Mouse (Mus musculus) cerebellum, postnatal 36 days (tissue): ENCODE data around the gene Gm10142.
"Not testable (repeated sequence)": the region's sequence is repeated elsewhere in the genome, so short reads cannot be mapped to it uniquely, and the experiment has no call there.

ENCODE experiments used
- DNase-seq, 2 experiments: peaks; one replicate each; pipeline ENCODE4 v3.0.0; 2021 to 2022; ENCODE audit warnings: mixed read lengths in 2 of 2

Gene Gm10142

DNA sequence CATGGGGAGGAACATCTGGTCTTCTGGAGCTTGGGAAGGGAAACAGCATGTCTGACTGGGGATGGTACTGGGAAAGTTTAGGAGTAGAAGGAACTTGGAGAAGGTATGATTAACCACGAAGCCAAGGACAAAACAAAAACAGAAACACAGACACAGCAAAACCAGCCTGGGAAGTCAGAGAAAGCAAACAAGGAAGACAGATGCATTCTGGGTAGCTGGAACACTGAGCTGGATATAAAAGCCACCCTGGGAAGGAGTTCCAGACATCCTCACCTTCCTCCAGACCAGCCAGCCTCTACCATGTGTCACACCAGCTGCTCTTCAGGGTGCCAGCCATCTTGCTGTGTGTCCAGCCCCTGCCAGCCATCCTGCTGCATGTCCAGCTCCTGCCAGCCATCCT, at the start of gene Gm10142:
Gene Gm10142 (plus strand): TSS at position 301 of the 400 bp plus-strand sequence.
- DNase-seq: no peak

DNA sequence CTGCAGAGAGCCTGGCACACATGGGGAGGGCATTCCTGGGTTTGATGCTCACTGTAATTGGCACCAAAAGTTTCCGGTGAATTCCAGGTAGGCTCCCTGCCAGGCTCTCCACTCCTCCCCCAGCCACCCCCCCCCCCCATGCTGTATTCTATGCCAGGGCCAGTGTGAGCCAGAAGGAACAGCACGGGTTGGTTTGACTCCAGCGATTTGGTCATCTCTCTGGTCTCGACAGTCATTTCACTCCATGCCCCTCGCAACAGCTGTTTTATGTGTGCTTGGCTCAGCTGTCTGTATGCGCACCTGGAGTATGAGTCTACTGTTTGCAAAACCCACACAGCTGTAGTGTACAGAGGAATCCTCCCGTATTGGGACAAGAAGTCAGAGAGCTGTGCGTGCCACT, 49.3 kb upstream of the Gm10142 start:
- DNase-seq: no peak

DNA sequence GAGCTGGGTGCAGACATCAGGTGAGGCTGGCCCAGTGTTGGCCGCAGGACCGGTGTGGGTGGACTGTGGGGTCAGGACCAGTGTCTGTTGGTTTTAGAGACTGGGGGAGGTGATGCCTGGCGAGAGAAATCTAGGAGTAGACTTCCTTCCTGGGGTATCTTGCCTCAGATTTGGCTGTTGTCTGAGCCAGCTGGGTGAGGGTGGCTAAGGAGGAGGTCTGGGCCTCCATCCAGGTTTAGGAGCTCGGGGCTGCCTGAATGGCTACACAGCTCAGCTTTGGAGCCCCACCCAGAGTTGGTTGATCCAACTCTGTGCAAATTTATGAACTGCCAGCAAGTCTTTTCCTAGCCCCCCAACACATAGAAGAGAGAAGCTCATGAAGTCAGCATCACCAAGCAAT, 48.2 kb upstream of the Gm10142 start:
- no peak for DNase-seq

DNA sequence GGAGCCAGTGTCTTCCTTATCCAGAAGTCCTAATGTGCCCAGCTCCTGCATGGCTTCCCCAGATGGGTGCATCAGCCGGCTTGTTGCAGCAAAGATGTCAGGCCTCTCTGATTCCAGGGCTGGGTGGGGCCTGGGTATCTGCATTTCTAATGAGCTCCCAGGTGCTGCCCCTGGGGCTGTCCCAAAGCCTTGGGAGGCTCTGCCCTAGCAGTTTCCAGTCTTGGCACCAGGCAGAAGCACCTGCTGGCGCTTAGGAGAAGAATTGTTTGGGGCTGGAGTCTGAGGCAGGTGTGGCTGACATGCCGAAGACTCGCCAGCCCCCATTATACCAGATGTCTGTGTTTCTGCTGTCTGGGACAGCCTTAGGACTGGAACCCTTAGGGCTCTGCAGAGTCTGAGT, 44.9 kb upstream of the Gm10142 start:
- no peak for DNase-seq

DNA sequence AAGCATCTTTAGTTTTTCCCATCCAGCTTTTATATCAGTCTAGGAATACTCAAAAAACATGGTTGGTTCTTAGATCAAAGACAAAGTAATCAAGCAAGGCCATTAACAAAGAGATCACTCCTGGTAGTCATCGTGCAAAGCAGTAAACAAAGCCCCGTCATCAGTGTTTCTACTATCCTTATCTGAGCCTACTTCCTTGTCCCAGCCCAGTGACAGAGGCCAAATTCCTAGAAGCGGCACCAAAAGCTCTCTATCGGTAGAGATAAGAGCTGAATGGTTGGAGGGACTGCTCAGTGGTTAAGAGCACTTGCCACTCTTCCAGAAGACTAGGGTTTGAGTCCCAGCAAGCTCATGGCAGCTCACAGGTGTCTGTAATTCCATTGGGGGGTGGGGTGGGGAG, 44.1 kb upstream of the Gm10142 start:
- no peak for DNase-seq

DNA sequence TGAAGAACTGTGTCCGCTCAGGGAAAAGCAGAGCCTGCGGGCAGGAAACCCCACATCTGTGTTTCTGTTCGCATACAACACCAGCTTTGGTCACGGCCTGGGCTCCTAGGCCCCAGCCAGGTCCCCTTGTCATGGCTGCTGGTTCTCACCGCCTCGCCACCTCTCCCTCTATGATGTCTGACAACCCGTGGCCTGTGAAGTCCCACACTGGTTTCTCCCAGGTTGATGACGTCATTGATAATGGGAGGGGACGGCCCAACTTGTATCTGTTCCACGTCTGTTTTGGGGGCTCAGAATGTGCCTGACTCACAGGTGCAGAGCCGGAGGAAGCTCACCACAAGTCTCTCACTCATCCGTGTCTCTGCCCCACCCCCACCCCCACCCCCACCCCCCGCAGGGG, 41.8 kb upstream of the Gm10142 start:
- no peak for DNase-seq

DNA sequence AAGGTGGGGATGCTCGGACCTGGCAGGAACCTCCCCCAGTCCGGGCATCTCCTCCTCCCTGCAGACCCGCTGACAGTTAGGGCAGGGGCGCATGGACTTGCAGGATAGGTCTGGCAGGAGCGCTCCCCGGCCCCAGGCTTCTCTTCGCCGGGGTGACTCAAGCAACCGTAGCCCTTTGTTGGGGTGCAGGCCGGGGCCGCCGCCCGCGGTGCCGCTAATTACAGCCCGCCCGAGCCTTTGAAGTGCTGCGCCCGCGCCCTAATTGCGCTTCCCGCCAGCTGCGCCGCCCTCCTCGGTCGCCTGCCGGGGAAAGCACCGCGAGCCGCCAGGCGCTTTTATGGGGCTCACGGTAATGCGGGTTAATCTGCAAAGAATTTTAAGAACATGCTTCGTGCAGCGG, 38.0 kb upstream of the Gm10142 start:
- DNase-seq: no peak

DNA sequence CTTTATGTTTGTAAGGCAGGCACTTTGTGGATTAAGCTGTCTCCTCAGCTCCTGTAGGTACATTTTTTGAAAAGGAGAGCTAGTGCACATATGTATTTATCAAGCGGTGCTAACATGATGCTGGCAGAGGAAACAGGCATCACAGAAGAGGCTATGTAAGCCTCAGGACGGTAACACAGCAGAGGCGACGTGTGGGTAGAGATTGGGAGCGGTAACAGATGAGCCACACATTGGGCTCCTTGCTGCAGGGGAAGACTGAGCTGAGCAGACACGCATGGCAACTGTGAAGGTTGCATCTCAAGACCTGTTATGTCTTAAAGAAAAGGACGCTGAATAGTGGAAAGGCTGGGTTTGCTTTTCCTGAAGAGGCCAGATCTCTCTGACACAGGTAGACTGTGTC, 32.6 kb upstream of the Gm10142 start:
- no peak for DNase-seq

DNA sequence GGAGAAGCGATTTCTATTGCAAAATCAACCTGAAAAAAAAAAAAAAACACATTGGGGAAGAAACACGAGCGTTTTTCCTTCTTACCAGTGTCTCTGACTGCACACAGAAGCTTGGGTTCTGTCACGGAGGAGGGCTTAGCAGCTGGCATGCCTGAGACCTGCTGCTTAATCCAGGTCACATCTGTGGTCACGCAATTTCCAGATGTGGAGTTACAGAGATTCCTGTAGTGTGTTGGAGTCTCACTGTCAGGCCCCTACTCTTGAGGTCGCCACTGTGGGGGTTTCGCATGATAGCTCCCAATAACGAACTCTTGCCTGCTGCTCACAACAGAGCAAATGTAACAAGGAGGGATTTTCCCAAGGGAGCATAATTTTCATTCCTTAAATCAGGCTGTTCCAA, 31.4 kb upstream of the Gm10142 start:
- no peak for DNase-seq

DNA sequence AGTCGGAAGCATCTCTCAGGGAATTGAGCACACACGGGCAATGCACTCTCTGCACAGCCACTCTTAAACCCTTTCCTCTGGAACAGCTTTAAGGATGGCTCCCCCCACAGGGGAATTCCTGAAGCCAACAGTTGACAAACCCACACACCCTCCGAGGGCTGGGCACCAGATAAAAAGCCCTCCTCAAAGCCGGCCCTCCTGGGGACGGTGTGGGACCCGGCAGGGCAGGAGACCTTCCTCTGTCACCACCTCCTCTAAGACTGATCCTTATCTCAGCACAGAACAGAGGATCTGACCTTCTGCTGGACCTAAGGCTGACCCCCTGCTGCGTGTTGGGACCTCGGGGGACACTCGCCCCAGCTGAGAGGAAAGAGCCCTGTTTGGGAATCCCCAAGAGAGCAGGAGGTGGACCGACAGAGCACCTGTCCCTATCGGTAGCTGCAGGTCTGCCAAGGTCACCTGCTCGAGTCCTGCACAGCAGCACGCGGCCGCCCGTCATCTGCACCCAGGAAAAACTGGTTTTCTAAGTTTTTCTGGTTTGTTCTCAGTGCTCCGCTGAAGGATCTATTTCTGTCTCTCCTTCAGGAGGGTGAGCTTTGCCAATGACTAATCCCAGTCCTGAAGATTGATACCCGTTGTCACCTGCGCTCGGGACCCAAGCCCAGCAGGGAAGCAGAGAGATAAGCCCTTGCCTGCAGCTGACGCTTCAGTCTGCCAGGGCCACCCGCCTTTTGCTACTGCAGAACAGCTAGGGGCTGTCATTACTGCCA, 29.5 kb upstream of the Gm10142 start, which contains the start of gene Tspear:
Gene Tspear (plus strand): TSS at position 675 of the 770 bp plus-strand sequence.
- DNase-seq: no peak

DNA sequence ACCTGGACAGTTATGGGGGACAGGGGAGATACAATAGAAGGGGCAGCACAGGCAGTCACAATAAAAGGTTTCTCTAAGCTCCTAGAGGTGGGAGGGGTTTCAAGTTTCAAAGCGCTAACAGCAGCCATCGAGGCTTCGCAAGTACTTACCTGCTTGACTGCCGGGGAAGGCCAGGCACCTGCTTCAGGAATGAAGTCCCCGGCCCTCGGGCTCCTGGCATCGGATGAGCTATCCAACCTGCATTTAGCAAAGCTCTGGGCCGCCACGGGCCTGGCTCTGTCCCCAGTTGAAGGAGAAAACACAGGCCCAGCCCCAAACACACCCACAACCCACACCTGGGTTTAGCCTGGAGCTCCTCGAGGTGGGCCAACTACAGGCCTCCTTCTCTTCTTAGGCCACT, 28.6 kb upstream of the Gm10142 start:
- no peak for DNase-seq

DNA sequence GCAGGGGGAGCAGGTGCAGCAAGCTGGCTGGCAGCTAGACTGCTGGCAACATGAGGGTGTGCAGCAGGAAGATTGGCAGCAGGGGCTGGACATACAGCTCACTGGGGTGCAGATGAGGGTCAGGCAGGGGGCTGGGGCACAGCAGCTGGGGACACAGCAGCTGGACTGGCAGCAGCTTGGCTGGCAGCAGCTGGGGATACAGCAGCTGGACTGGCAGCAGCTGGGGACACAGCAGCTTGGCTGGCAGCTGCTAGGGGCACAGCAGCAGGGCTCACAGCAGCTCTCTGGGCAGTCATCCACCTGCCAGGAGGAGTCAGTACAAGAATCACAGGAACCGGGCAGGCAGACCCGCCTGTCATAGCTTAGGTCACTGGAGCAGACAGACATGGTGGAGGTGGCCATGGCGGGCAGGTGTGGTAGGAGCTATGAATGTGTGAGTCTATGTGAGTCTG, 25.2 kb upstream of the Gm10142 start, which contains the start of gene Gm19402:
Gene Gm19402 (minus strand): TSS at position 402 of the 452 bp plus-strand sequence.
- DNase-seq: not testable (repeated sequence)

DNA sequence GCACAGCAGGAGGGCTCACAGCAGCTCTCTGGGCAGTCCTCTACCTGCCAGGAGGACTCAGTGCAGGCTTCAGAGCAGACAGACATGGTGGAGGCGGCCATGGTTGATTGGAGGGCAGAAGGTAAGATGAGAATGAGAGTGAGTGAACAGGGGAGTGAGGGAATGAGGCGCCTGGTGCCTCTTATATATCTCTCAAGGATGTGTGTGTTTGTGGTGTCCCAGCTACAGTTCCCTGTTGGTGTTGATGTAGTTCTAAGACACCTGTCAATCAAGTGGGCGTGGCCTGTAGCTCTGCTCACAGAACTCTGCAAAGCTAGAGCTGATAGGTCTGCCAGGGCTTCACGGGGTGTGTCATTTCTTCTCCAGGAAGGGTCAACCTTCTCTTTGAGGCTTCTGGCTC, 18.5 kb upstream of the Gm10142 start, which contains the start of gene Gm9508:
Gene Gm9508 (minus strand): TSS at position 101 of the 400 bp plus-strand sequence.
- DNase-seq: no peak

DNA sequence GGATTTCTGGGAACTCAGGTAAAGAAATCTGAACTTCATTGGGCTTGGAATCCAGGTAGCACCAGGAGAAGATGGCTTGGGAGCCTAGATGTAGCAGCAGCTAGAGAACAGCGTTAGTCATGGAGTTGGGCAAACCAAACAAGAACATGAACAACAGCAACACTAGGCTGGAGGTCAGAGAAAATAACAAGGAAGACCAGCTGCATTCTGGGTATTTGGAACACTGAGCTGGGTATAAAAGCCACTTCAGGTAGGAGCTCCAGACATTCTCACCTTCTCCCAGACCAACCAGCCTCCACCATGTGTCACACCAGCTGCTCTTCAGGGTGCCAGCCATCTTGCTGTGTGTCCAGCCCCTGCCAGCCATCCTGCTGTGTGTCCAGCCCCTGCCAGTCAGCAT, 9.3 kb upstream of the Gm10142 start, which contains the start of gene Gm10272:
Gene Gm10272 (plus strand): TSS at position 301 of the 400 bp plus-strand sequence.
- no peak for DNase-seq

DNA sequence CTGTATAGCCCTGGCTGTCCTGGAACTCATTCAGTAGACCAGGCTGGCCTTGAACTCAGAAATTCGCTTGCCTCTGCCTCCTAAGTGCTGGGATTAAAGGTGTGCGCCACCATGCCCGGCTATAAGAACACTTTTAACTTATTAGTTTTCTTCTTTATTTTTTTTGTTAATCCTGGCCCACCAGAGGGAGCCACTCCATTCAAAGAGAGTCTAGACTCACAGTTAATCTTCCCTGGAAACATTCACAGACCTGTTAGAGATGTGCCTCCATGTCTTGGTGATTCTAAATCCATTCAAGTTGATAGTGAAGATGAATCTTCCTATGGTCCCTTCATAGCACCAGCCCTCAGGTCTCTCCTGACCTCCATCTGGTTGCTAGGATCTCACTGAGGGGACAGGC, 5.8 kb upstream of the Gm10142 start:
- no peak for DNase-seq

DNA sequence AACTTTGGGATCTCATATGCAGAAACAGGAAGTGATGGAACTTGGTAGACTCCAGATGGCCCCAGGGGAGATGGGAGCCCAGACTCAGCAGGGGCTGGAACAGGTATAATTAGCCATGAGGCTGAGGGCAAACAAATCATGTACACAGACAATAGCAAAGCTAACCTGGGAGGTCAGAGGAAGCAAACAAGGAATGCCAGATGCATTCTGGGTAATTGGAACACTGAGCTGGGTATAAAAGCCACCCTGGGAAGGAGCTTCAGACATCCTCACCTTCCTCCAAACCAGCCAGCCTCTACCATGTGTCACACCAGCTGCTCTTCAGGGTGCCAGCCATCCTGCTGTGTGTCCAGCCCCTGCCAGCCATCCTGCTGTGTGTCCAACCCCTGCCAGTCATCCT, 4.5 kb upstream of the Gm10142 start, which contains the start of gene Gm10024:
Gene Gm10024 (plus strand): TSS at position 301 of the 400 bp plus-strand sequence.
- DNase-seq: not testable (repeated sequence)

DNA sequence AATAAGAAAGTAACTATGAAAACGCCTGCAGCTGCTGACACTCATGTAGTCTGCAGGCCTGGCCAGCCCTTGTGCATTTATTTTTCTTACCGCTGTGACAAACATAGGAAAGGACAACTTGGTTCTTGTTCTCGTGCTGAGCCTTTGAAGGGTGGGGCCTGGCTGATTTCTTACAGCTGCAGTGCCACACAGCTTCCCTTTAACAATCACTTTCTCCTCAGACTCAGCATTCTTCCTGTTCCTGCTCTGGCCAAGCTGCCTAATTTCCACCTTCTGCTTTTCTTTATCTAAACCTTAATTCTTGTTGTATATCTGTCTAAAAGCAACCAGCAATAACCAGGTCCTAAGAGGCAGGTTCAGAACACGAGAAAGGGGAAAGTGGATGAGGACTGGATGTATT, 1.9 kb upstream of the Gm10142 start:
- no peak for DNase-seq

DNA sequence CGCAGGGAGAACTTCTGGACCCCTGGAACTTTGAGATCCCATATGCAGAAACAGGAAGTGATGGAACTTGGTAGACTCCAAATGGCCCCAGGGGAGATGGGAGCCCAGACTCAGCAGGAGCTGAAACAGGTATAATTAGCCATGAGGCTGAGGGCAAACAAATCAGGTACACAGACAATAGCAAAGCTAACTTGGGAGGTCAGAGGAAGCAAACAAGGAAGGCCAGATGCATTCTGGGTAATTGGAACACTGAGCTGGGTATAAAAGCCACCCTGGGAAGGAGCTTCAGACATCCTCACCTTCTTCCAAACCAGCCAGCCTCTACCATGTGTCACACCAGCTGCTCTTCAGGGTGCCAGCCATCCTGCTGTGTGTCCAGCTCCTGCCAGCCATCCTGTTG, 4.7 kb downstream of the Gm10142 start, which contains the start of gene Krtap12-1:
Gene Krtap12-1 (plus strand): TSS at position 301 of the 400 bp plus-strand sequence.
- DNase-seq: not testable (repeated sequence)

DNA sequence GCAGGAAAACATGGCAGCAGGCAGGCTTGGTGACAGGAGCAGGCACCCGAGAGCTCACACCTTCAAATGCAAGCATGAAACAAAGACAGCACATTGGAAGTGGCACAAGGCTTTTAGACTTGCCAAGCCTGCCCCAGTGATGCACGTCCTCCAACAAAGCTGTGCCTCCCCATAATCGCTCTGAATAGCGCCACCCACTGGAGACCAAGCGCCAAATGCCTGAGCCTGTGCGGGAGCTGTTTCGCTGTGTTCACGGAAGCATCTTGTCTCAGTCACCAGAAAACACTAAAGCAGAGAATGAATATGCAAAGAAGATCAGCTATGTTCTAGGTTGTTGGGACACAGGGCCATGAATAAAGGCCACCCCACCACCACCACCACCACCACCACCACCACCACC, 9.2 kb downstream of the Gm10142 start:
- DNase-seq: no peak

DNA sequence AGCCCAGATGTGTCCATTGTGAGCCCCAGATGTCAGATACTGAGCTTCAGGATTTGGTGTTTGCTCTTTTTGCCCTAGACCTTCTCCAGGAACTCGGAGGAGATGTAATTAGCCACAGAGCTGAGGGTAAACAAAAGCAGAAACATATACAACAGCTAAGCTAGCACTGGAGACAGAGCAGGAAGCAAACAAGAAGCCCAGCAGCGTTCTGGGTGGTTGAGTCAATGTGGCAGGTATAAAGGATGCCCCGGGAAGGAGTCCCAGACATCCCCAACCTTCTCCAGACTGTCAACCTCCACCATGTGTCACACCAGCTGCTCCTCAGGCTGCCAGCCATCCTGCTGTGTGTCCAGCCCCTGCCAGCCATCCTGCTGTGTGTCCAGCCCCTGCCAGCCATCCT, 10.6 kb downstream of the Gm10142 start, which contains the start of gene Gm10100:
Gene Gm10100 (plus strand): TSS at position 301 of the 400 bp plus-strand sequence.
- DNase-seq: peak; percentile 4 to 15

DNA sequence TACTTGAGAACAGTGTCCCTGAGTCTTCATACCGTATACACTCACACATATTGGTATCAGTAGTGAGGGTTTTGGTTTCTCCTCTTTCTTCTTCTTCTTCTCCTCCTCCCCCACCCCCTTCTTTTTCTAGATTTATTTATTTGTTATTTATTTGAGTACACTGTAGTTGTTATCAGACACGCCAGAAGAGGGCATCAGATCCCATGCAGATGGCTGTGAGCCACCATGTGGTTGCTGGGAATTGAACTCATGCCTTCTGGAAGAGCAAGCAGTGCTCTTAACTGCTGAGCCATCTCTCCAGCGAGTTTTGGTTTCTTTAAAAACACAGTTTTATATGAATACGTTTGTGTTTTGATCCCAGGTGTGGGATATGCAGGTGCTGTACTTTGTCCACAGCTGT, 12.7 kb downstream of the Gm10142 start:
- DNase-seq: no peak

DNA sequence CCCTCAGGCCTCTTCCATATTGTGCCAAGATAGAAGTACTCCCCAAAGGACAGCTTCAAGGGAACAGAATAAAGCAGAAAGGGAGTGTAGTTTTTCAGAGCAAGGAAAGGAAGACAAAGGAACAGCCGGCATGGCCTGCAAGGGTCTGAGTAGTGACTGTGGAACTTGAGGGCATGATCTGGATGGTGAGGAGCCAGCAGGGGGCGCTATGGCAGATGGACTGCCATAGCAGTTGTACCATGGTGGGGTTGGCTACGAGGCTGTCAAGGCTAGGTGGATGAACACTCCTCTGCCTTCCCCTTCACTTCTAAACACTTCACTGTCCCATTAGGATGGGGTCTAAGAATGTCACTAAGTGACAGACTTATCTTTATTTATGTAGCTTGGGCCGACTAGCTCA, 13.6 kb downstream of the Gm10142 start:
- no peak for DNase-seq

DNA sequence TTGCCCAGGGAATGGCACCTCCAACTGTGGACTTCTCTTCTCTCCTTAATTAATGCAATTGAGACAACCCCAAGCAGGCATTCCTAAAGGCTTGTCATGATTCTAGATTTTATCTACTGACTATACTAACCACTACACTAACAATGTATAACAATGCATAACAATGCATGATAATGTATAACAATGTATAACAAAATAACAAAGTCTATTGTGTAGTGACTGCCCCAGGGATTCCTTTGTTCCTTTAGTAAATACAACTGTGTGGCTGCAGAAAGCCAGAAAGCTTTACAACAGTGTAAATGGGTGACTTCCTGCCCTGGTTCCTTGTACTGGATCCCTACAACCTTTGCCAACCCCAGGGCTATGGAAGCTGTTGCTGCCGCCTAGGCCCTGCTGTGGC, 20.3 kb downstream of the Gm10142 start:
- no peak for DNase-seq

DNA sequence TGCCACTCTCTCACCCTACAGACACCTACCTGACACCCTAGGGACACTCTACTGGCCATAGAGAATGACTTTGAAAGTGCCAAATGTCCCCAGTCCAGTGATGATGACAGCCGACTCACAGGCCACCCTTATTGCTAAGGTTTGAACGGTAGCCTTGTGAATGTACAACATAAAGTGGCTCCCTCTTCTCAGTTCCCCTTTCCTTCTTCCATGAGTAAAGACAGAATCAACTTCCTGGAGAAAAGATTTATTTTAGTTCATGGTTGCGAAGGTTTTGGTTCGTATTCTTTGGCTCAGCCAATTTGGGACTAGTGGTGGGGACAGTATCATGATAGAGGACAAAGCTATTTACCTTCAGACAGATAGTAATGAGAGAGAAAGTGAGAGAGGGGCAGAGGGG, 23.3 kb downstream of the Gm10142 start:
- DNase-seq: no peak
